Mouse (Mus musculus): ENCODE results near the gene Rbx1.

DNA sequence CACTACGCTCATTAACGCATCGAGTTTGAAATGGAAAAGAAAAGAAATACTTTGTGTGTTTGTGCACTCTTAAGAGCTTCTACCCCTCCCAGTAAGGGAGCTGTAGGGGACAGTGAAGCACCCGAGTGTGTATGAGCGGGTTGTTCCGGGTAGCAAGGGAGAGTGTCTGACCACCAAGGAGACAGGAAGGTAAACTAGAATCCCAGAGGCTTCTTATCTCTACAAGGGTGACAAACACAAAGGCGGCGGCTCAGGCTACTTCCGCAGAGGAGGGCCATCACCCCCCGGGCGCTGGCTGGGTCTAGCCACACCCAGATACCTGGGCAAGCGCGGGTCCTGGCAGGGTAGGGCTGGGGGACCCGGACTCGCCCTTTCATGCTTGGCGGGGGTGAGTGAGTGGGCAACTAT lies 56.7 kb downstream of the Rbx1 start:
- no peak for TF ChIP-seq CTCF (IDR thresholded peaks at IDR 0.05; ENCODE audit: borderline replicate concordance, insufficient read depth, low read depth, low read length)
- TF ChIP-seq POLR2A (IDR thresholded peaks at IDR 0.05; ENCODE audit: borderline replicate concordance, insufficient read depth, low read length) = no peak

All from cerebellum, adult 2 months (tissue).